Mouse (Mus musculus) small intestine, adult 2 months (tissue): ENCODE data around the gene Smad5. TPM values are rescaled to one million over a fixed set of nuclear protein-coding genes. Genes with fewer than 3 reads are reported as not detected.

ENCODE experiments used
- H3K27ac ChIP-seq: fragments of 200-500 bp; 2 replicates; pipeline ENCODE4 v1.5.1; 2012; ENCODE audit warnings: low read depth, low read length, control low read depth, inconsistent platforms; ENCODE audit not compliant: insufficient read depth
- H3K27me3 ChIP-seq: fragments of 200-500 bp; 2 replicates; pipeline ENCODE4 v1.6.1; 2012; ENCODE audit warnings: mild to moderate bottlenecking, moderate library complexity, low read length, inconsistent platforms; ENCODE audit not compliant: control insufficient read depth, insufficient read depth
- H3K36me3 ChIP-seq: fragments of 200-500 bp; 2 replicates; pipeline ENCODE4 v1.6.1; 2012; ENCODE audit warnings: mild to moderate bottlenecking, low read length, control low read depth, inconsistent platforms; ENCODE audit not compliant: control insufficient read depth, insufficient read depth
- H3K4me1 ChIP-seq: fragments of 200-500 bp; 2 replicates; pipeline ENCODE4 v1.6.1; 2012; ENCODE audit warnings: low read length, inconsistent platforms, mixed read lengths; ENCODE audit not compliant: control insufficient read depth, insufficient read depth, insufficient read length
- H3K4me3 ChIP-seq: fragments of 200-500 bp; 2 replicates; pipeline ENCODE4 v1.5.1; 2012; ENCODE audit warnings: low read depth, mild to moderate bottlenecking, control low read depth, inconsistent platforms, low read length, moderate library complexity
- CTCF ChIP-seq: fragments of 200-500 bp; IDR thresholded peaks from 2 replicates; pipeline ENCODE4 v1.5.1; 2012; ENCODE audit warnings: low read depth, mild to moderate bottlenecking, control low read depth, inconsistent platforms, low read length, moderate library complexity, mixed read lengths; ENCODE audit not compliant: insufficient replicate concordance, insufficient read length; ENCODE audit errors: extremely low read depth
- POLR2A ChIP-seq: fragments of 200-500 bp; IDR thresholded peaks from 2 replicates; pipeline ENCODE4 v1.6.1; 2012; ENCODE audit warnings: low read depth, mild to moderate bottlenecking, control low read depth, inconsistent platforms, low read length, moderate library complexity
- WGBS: fragments of 180-500 bp; shearing (Covaris S2); methylation state at CpG from one replicate; pipeline ENCODE4 v1.1.7; 2018; 5-methylcytosine and 5-hydroxymethylcytosine counted together
- polyA plus RNA-seq: library from polyadenylated mRNA; depleted of rRNA; stranded (reverse); fragments of >200 nt; gene quantifications from 2 replicates; pipeline ENCODE4 v1.2.3, GENCODE M21; 2012

The Smad5 gene
- polyA plus RNA-seq, 1 experiment = 6.3 TPM

DNA sequence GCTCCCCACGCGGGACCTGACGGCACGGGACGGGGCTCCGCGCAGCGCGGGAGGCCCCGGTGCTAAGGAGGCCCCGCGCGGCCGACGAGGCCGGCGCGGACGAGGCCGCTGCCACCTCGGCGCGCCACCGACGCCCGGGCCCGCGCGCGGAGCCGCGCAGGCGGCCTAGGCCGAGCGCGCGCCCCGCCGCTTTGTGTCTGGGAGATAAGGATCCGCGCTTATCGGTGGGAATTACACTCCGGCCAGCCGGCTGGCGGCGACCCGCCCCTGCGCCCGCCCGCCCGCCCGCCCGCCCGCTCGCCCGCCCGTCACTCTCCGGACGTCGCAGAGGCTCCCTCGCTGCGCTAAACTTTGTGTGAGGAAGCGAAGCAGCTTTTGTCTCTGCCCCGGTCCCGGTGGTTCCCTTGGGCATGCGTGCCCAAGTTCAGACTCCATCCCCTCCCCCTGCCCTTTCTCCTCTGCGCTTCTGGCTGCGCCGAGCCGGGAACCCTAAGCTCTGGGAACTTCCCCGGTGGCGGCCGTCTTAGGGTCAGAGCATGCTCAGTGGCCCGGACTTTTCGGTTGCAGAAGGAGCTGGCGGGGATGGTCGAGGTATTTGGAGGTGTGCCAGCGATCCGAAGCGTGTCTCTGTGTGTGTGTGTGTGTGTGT, 536 bp downstream of the Smad5 start:
- Histone ChIP-seq H3K36me3 (no peaks in the 10 kb centered on the region), H3K27me3 (no peaks in the 10 kb centered on the region), H3K27ac (peak overlapping the region; percentile 85), H3K4me3 (peak overlapping the region; percentile 76), H3K4me1 (peaks cover 23% of the 10 kb centered on the region)
- TF ChIP-seq CTCF = no peak
- TF ChIP-seq POLR2A = peak; percentile 40; the same call in 1 of the 2 replicates
- WGBS = under 1% methylated on average over 80 of the region's 80 CpGs

- H3K4me3 ChIP-seq = peak overlapping the region; percentile 76
- TF ChIP-seq CTCF = no peak
- no peak for TF ChIP-seq POLR2A
- H3K36me3 ChIP-seq = no peaks in the 10 kb centered on the region
- under 1% methylated on average over 11 of the region's 11 CpGs for WGBS
- peaks cover 23% of the 10 kb centered on the region for H3K4me1 ChIP-seq
- peak overlapping the region; percentile 85 for H3K27ac ChIP-seq
- no peaks in the 10 kb centered on the region for H3K27me3 ChIP-seq
These were observed 1.1 kb downstream of the Smad5 start for GRCm38 (mm10) chr13:56703871-56704321.

- no peak overlapping the region for H3K4me3 ChIP-seq
- 72% methylated on average over 2 of the region's 2 CpGs for WGBS
- peaks cover 23% of the 10 kb centered on the region for H3K4me1 ChIP-seq
- H3K36me3 ChIP-seq = no peaks in the 10 kb centered on the region
- TF ChIP-seq POLR2A = no peak
- TF ChIP-seq CTCF = no peak
- no peaks in the 10 kb centered on the region for H3K27me3 ChIP-seq
- H3K27ac ChIP-seq = no peak overlapping the region
These were observed 1.8 kb downstream of the Smad5 start for GRCm38 (mm10) chr13:56704596-56704995.

- TF ChIP-seq CTCF (no peak), POLR2A (no peak)
- WGBS = 27% methylated on average over 4 of the region's 4 CpGs
- no peak overlapping the region for H3K27ac ChIP-seq
These were observed 4.3 kb downstream of the Smad5 start for GRCm38 (mm10) chr13:56707111-56707510.

DNA sequence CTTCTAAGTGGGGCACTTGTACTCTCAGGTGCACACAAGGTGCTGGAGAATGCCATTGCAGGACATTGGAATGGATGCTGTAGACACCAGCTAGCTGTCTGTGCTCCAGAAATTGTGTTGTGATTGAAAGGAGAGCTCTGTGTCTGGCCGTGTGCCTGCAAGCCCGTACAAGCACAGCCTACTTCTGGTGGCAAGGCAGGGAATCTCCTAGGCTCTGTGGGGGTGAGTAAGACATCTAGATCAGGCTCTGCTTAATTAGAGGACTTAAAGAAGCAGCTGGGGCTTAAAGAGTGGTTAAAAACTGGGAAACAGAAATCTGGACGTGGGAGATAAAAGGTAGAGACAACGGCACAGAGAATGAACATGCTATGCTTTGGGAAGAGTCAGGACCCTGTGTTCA, 4.8 kb downstream of the Smad5 start:
- H3K27me3 ChIP-seq = no peaks in the 10 kb centered on the region
- peaks cover 24% of the 10 kb centered on the region; the same call in 1 of the 2 replicates for H3K4me1 ChIP-seq
- no peaks in the 10 kb centered on the region for H3K36me3 ChIP-seq
- H3K27ac ChIP-seq = no peak overlapping the region
- no peak overlapping the region for H3K4me3 ChIP-seq
- TF ChIP-seq POLR2A (no peak), CTCF (no peak)
- 68% methylated on average over 4 of the region's 4 CpGs for WGBS

More at GRCm38 (mm10) chr13:56707111-56707510, 4.3 kb downstream of the Smad5 start:
- H3K27me3 ChIP-seq = no peaks in the 10 kb centered on the region
- H3K4me3 ChIP-seq = no peak overlapping the region
- no peaks in the 10 kb centered on the region for H3K36me3 ChIP-seq
- peaks cover 27% of the 10 kb centered on the region for H3K4me1 ChIP-seq

- Histone ChIP-seq H3K36me3 (no peaks in the 10 kb centered on the region), H3K4me1 (peaks cover 10% of the 10 kb centered on the region; the same call in 1 of the 2 replicates), H3K27ac (no peak overlapping the region), H3K27me3 (no peaks in the 10 kb centered on the region), H3K4me3 (no peak overlapping the region)
- TF ChIP-seq POLR2A (no peak), CTCF (no peak)
- 29% methylated on average over 2 of the region's 2 CpGs for WGBS
These were observed 7.8 kb downstream of the Smad5 start for GRCm38 (mm10) chr13:56710620-56711019.

GRCm38 (mm10) chr13:56712221-56712620, 9.4 kb downstream of the Smad5 start:
- no peak overlapping the region for H3K4me3 ChIP-seq
- WGBS = 92% methylated on average over 2 of the region's 2 CpGs
- TF ChIP-seq CTCF (no peak), POLR2A (no peak)
- peaks cover 10% of the 10 kb centered on the region; the same call in 1 of the 2 replicates for H3K4me1 ChIP-seq
- no peak overlapping the region for H3K27ac ChIP-seq
- no peaks in the 10 kb centered on the region for H3K36me3 ChIP-seq
- H3K27me3 ChIP-seq = no peaks in the 10 kb centered on the region
